Mouse (Mus musculus) forebrain, embryonic 15.5 days (tissue): ENCODE measurements around the gene Spc24. TPM values are rescaled to one million over a fixed set of nuclear protein-coding genes. Genes with fewer than 3 reads are reported as not detected.
"Not testable (repeated sequence)": the region's sequence is repeated elsewhere in the genome, so short reads cannot be mapped to it uniquely, and the experiment has no call there.

ENCODE experiments used
- ATAC-seq: fragments of 200-750 bp; cut with Nextera tagmentation; replicated peaks from 2 replicates; pipeline ENCODE4 v1.8.0; 2017; ENCODE audit warnings: mild to moderate bottlenecking, moderate TSS enrichment, moderate library complexity
- H3K27ac ChIP-seq: fragments of 300-500 bp; sonication (generic); replicated peaks from 2 replicates; pipeline ENCODE4 v1.5.1; 2015; ENCODE audit warnings: mild to moderate bottlenecking, inconsistent platforms
- H3K27me3 ChIP-seq: fragments of 300-500 bp; sonication (generic); 2 replicates; pipeline ENCODE4 v1.6.1; 2015; ENCODE audit warnings: inconsistent platforms
- H3K36me3 ChIP-seq: fragments of 300-500 bp; sonication (generic); 2 replicates; pipeline ENCODE4 v1.6.1; 2015; ENCODE audit warnings: mild to moderate bottlenecking, inconsistent platforms
- H3K4me1 ChIP-seq: fragments of 300-500 bp; sonication (generic); 2 replicates; pipeline ENCODE4 v1.6.1; 2015; ENCODE audit warnings: inconsistent platforms
- H3K4me2 ChIP-seq: fragments of 300-500 bp; sonication (generic); replicated peaks from 2 replicates; pipeline ENCODE4 v1.6.1; 2015; ENCODE audit warnings: mild to moderate bottlenecking, inconsistent platforms
- H3K4me3 ChIP-seq: fragments of 300-500 bp; sonication (generic); 2 replicates; pipeline ENCODE4 v1.5.1; 2015; ENCODE audit warnings: mild to moderate bottlenecking, inconsistent platforms
- H3K9ac ChIP-seq: fragments of 300-500 bp; sonication (generic); replicated peaks from 2 replicates; pipeline ENCODE4 v1.6.1; 2015; ENCODE audit warnings: mild to moderate bottlenecking, inconsistent platforms
- H3K9me3 ChIP-seq: fragments of 300-500 bp; sonication (generic); 2 replicates; pipeline ENCODE4 v1.6.1; 2016; ENCODE audit warnings: inconsistent platforms
- WGBS: fragments of 180-500 bp; shearing (Covaris S2); methylation state at CpG from one replicate; pipeline ENCODE4 v1.1.7; 2015; ENCODE audit warnings: mixed read lengths; 5-methylcytosine and 5-hydroxymethylcytosine counted together
- polyA plus RNA-seq: library from polyadenylated mRNA; unstranded; fragments of >200 nt; fragmentation: Nextera tagmentation; extraction: Ambion mirVana; gene quantifications from 2 replicates; pipeline ENCODE4 v1.2.1, GENCODE M21; 2015

Gene Spc24
- polyA plus RNA-seq, 1 experiment from 2014 or later = 41.7 TPM

DNA sequence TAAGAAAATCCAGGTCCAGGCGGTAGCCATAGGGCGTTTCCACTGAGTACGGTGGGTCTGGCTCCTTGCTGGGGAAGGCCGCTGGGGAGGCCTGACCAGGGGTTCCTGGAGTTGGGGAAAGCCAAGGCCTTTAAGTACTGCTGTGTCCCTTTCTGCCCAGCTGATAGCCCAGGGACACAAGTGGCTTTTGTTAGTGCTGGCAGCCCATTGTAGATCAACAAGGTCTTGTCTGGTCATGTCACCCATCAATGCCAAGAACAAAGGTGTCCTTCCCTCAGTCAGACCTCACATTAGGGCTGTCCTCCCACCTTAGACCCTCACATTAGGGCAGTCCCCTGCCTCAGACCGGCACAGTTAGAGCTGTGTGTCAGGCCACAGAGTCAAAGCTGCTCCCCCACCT is 35.5 kb upstream of the Spc24 start:
- no peaks in the 10 kb centered on the region for H3K27me3 ChIP-seq
- no peak overlapping the region for H3K4me2 ChIP-seq
- peaks cover 31% of the 10 kb centered on the region for H3K4me1 ChIP-seq
- ATAC-seq = no peak
- 73% methylated on average over 5 of the region's 5 CpGs for whole genome bisulfite sequencing
- H3K9ac ChIP-seq = no peak overlapping the region
- no peaks in the 10 kb centered on the region for H3K9me3 ChIP-seq
- no peak overlapping the region for H3K4me3 ChIP-seq
- no peaks in the 10 kb centered on the region for H3K36me3 ChIP-seq
- H3K27ac ChIP-seq = no peak overlapping the region

- Histone ChIP-seq H3K36me3 (no peaks in the 10 kb centered on the region), H3K4me2 (no peak overlapping the region), H3K9me3 (no peaks in the 10 kb centered on the region), H3K4me1 (peaks cover 31% of the 10 kb centered on the region), H3K9ac (no peak overlapping the region), H3K4me3 (no peak overlapping the region), H3K27me3 (no peaks in the 10 kb centered on the region), H3K27ac (no peak overlapping the region)
- ATAC-seq = no peak
- WGBS = 95% methylated on average over 25 of the region's 25 CpGs
These were observed 34.8 kb upstream of the Spc24 start for GRCm38 (mm10) chr9:21794925-21795324.

- Histone ChIP-seq H3K9ac (no peak overlapping the region), H3K4me1 (peaks cover 31% of the 10 kb centered on the region), H3K9me3 (no peaks in the 10 kb centered on the region), H3K36me3 (no peaks in the 10 kb centered on the region), H3K4me2 (no peak overlapping the region), H3K27me3 (no peaks in the 10 kb centered on the region), H3K4me3 (no peak overlapping the region), H3K27ac (no peak overlapping the region)
- ATAC-seq = no peak
- 96% methylated on average over 18 of the region's 18 CpGs for WGBS
These were observed 34.3 kb upstream of the Spc24 start for GRCm38 (mm10) chr9:21794344-21794834.

GRCm38 (mm10) chr9:21793507-21793906 is 33.4 kb upstream of the Spc24 start:
- 98% methylated on average over 6 of the region's 6 CpGs for WGBS
- not testable (repeated sequence) for H3K9me3 ChIP-seq, ATAC-seq, H3K9ac ChIP-seq, H3K27ac ChIP-seq, H3K4me3 ChIP-seq, H3K4me2 ChIP-seq, H3K27me3 ChIP-seq, H3K36me3 ChIP-seq
- peaks cover 27% of the 10 kb centered on the region for H3K4me1 ChIP-seq

DNA sequence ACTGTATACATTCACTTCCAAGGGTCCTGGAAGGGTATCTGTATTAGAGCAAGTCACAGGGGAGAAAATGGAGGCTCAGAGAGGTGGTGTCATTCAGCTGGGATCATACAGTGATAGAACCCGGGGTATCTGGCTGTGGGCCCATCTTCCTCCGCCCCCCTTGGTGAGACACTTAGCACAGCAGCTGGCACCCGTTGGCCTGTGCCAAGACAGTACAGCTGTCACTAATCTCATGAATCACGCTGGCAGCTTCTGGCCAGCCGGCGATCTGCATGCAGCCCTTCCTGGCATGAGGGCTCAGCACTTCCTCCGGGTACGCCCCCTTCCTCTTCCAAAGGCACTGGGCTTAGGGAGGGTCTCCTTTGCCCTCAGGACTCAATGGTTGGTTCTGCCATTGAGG is 32.5 kb upstream of the Spc24 start:
- H3K4me3 ChIP-seq = no peak overlapping the region
- peak; percentile 75 for ATAC-seq
- no peak overlapping the region for H3K9ac ChIP-seq
- H3K9me3 ChIP-seq = no peaks in the 10 kb centered on the region
- no peaks in the 10 kb centered on the region for H3K36me3 ChIP-seq
- H3K4me1 ChIP-seq = peaks cover 18% of the 10 kb centered on the region
- no peak overlapping the region for H3K4me2 ChIP-seq
- H3K27ac ChIP-seq = peak overlapping the region; percentile 46
- no peaks in the 10 kb centered on the region for H3K27me3 ChIP-seq
- 33% methylated on average over 8 of the region's 8 CpGs for WGBS

- Histone ChIP-seq H3K4me1 (peaks cover 18% of the 10 kb centered on the region), H3K9ac (no peak overlapping the region), H3K27me3 (no peaks in the 10 kb centered on the region), H3K4me2 (no peak overlapping the region), H3K36me3 (no peaks in the 10 kb centered on the region), H3K9me3 (no peaks in the 10 kb centered on the region), H3K27ac (0 out of 2 replicates have a peak overlapping the region, but pooled peaks have one; percentile 6), H3K4me3 (no peak overlapping the region)
- no peak for ATAC-seq
- 79% methylated on average over 8 of the region's 8 CpGs for WGBS
These were observed 31.8 kb upstream of the Spc24 start for GRCm38 (mm10) chr9:21791861-21792260.

GRCm38 (mm10) chr9:21788234-21788633 is 28.1 kb upstream of the Spc24 start:
- no peak overlapping the region for H3K9ac ChIP-seq
- 81% methylated on average over 9 of the region's 9 CpGs for WGBS
- peaks cover 18% of the 10 kb centered on the region for H3K4me1 ChIP-seq
- H3K9me3 ChIP-seq = no peaks in the 10 kb centered on the region
- no peaks in the 10 kb centered on the region for H3K27me3 ChIP-seq
- H3K36me3 ChIP-seq = no peaks in the 10 kb centered on the region
- H3K27ac ChIP-seq = no peak overlapping the region
- H3K4me3 ChIP-seq = no peak overlapping the region
- no peak overlapping the region for H3K4me2 ChIP-seq
- ATAC-seq = no peak

DNA sequence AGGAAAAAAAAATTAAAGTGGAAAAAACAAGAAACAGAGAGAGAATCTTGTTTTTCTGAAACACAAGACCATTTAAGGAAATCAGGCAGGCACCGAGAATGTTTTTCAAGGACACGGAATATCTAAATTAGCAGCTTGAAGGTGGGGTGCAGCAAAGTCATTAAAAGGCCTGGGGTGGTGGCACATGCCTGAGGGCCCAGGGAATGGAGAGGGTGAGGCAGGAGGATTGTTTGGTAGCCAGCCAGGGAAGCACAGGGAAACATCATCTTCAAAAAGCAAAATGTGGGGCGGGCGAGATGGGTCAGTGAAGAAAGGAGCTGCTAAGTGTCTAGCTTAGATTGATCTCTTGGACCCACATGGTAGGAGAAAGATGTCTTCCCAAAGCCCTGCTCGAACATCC is 27.6 kb upstream of the Spc24 start:
- H3K36me3 ChIP-seq = no peaks in the 10 kb centered on the region
- H3K4me1 ChIP-seq = peaks cover 13% of the 10 kb centered on the region
- H3K9me3 ChIP-seq = no peaks in the 10 kb centered on the region
- no peak overlapping the region for H3K27ac ChIP-seq
- no peaks in the 10 kb centered on the region for H3K27me3 ChIP-seq
- no peak for ATAC-seq
- H3K4me2 ChIP-seq = no peak overlapping the region
- no peak overlapping the region for H3K4me3 ChIP-seq
- no peak overlapping the region for H3K9ac ChIP-seq
- 84% methylated on average over 5 of the region's 5 CpGs for WGBS

DNA sequence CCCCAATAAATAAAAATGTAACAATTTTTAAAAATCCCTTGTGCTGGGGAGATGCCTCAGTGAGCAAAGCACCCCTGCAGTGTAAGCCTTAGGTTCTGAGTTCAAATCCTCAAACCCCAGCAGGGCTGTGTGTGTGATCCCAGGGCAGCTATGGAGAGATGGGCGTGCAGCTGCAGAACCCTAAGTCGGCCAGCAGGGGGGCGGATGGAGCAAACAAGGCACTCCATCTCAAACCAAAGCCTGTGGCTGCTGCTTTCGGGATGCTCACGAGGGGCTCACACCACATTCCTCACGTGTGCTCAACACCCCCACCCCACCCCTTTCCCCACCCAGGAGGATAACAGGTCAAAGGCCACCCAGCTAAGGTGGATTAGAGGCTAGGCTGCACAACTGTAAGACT is 26.8 kb upstream of the Spc24 start:
- Histone ChIP-seq H3K9me3 (no peaks in the 10 kb centered on the region), H3K27ac (no peak overlapping the region), H3K4me3 (no peak overlapping the region), H3K36me3 (no peaks in the 10 kb centered on the region), H3K9ac (no peak overlapping the region), H3K27me3 (no peaks in the 10 kb centered on the region), H3K4me1 (peaks cover 6% of the 10 kb centered on the region), H3K4me2 (no peak overlapping the region; the same call in 1 of the 2 replicates)
- 0 out of 2 replicates have a peak, but pooled peaks have one; percentile 43 for ATAC-seq
- 3% methylated on average over 6 of the region's 6 CpGs for WGBS

GRCm38 (mm10) chr9:21786309-21786708 is 26.2 kb upstream of the Spc24 start:
- not testable (repeated sequence) for H3K27me3 ChIP-seq, H3K36me3 ChIP-seq, H3K9ac ChIP-seq, H3K9me3 ChIP-seq, H3K4me3 ChIP-seq, H3K27ac ChIP-seq, ATAC-seq, H3K4me2 ChIP-seq, H3K4me1 ChIP-seq
- WGBS = 86% methylated on average over 2 of the region's 2 CpGs

DNA sequence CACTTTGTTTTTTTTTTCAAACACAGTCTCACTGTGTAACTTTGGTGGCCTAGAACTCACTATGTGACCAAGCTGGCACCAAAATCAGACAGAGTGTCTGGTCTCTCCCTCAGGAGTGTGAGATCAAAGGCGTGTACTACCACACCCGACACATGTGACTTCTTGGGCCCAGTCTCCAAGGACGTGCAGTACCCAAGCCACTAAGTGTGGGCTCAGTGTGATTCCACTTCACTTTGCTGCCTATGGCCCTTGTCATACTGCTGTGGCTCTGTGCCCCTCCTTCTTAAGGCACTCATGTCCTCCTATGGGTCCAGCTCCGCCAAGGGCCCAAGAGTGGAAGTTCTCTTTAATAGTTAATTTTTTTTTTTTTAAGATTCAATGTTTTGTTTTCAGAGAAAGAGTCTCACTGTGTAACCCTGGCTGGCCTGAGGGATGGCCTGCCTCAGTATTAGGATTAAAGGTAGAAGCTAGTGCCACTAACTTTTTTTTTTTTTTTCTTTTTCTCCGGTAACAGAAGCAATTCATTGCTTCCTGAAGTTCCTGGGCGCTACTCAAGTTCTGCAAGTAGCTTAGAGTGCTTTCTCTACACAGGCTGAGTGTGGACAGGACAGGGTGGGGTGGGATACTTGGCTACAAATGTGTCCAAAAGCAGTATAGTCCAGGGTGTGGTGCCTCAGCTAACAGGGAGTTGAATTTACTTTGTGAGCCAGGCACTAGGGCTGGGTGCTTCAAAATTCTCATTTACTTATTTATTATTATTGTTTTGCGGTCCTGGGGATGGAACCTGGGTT is 24.6 kb upstream of the Spc24 start:
- Histone ChIP-seq H3K27ac (no peak overlapping the region), H3K9ac (no peak overlapping the region), H3K36me3 (no peaks in the 10 kb centered on the region), H3K4me3 (no peak overlapping the region), H3K27me3 (no peaks in the 10 kb centered on the region), H3K9me3 (no peaks in the 10 kb centered on the region), H3K4me2 (no peak overlapping the region), H3K4me1 (peaks cover 4% of the 10 kb centered on the region; the same call in 1 of the 2 replicates)
- ATAC-seq = no peak
- 87% methylated on average over 7 of the region's 7 CpGs for WGBS

- Histone ChIP-seq H3K36me3 (0 out of 2 replicates have a peak, but pooled peaks cover 3% of the 10 kb centered on the region), H3K9me3 (no peaks in the 10 kb centered on the region), H3K4me3 (no peak overlapping the region), H3K4me1 (no peaks in the 10 kb centered on the region), H3K27me3 (no peaks in the 10 kb centered on the region), H3K9ac (no peak overlapping the region), H3K4me2 (no peak overlapping the region), H3K27ac (no peak overlapping the region)
- WGBS = 84% methylated on average over 15 of the region's 15 CpGs
- ATAC-seq = no peak
These were observed 21.8 kb upstream of the Spc24 start for GRCm38 (mm10) chr9:21781657-21782468.
